Mouse (Mus musculus) layer of hippocampus, adult 6 months (tissue): ENCODE data around the gene Apc2. TPM values are rescaled to one million over a fixed set of nuclear protein-coding genes. Genes with fewer than 3 reads are reported as not detected.

Experiments used
- long read RNA-seq, 2 experiments: library from polyadenylated mRNA; unstranded; transcript quantifications; one replicate each; pipeline ENCODE4 v2.0.0; 2019 to 2020
- microRNA-seq: library from miRNA; unstranded; fragments of <30 nt; microRNA quantifications from one replicate; pipeline ENCODE4 v1.2.0, GENCODE M21; 2020
- polyA plus RNA-seq: library from polyadenylated mRNA; unstranded; fragments of <200 nt; fragmentation: Nextera tagmentation; gene quantifications from 2 replicates; pipeline ENCODE4 v1.2.3, GENCODE M21; 2021

Apc2 gene
- polyA plus RNA-seq = 15.7 and 18.9 TPM in 2 replicates
- long read RNA-seq, experiment 1, full-length matches to known transcripts = 1 of 31 reads
- long read RNA-seq, experiment 1, partial matches to known transcripts = 4 of 31 reads
- long read RNA-seq, experiment 1, other reads (novel, unspliced or antisense) = 26 of 31 reads
- long read RNA-seq, experiment 2, partial matches to known transcripts = 1 of 84 reads
- long read RNA-seq, experiment 2, other reads (novel, unspliced or antisense) = 82 of 84 reads

GRCm38 (mm10) chr10:80295618-80296425 is at the start of gene Apc2:
TSS of gene Apc2 (plus strand) at chr10:80295977.

GRCm38 (mm10) chr10:80248971-80249640 is 46.7 kb upstream of the Apc2 start, which contains the start of gene Ndufs7:
TSS of gene Ndufs7 (plus strand) at chr10:80249121.

GRCm38 (mm10) chr10:80260642-80261584 is 34.9 kb upstream of the Apc2 start, which contains the start of the genes Gamt and Dazap1:
TSS of gene Gamt (minus strand) at chr10:80261012.
TSS of gene Dazap1 (plus strand) at chr10:80261486.

GRCm38 (mm10) chr10:80292251-80293146 is 3.3 kb upstream of the Apc2 start, which contains the start of gene Rps15:
TSS of gene Rps15 (plus strand) at chr10:80292453.

GRCm38 (mm10) chr10:80320340-80320760 is 24.6 kb downstream of the Apc2 start, which contains the start of gene 2310011J03Rik:
TSS of gene 2310011J03Rik (minus strand) at chr10:80320537.

GRCm38 (mm10) chr10:80329273-80330081 is 33.7 kb downstream of the Apc2 start, which contains the start of the genes Pcsk4 and Reep6:
TSS of gene Pcsk4 (minus strand) at chr10:80329498.
TSS of gene Reep6 (plus strand) at chr10:80329953.

GRCm38 (mm10) chr10:80348244-80348781 is 52.5 kb downstream of the Apc2 start, which contains the start of gene Adamtsl5:
TSS of gene Adamtsl5 (minus strand) at chr10:80348412.

GRCm38 (mm10) chr10:80356001-80356682 is 60.4 kb downstream of the Apc2 start, which contains the start of gene Plk5:
TSS of gene Plk5 (plus strand) at chr10:80356459.

Small RNA genes within 50 kb of the gene (microRNA-seq; reads per million reads assigned to microRNA genes)
- 1.7 reads per million for gene Mir6911

Other genes with a start within 250 kb of the Apc2 start
- 945 and 1,045 TPM in 2 replicates for gene Gpx4, start 248.8 kb upstream of the Apc2 start, polyA plus RNA-seq
- gene Sbno2, start 190.4 kb upstream of the Apc2 start, polyA plus RNA-seq = 2.8 and 3.1 TPM in 2 replicates
- gene Stk11, start 180.2 kb upstream of the Apc2 start, polyA plus RNA-seq = 16.5 and 18.4 TPM in 2 replicates
- 943 and 1,004 TPM in 2 replicates for gene Atp5d, start 157.3 kb upstream of the Apc2 start, polyA plus RNA-seq
- gene Cbarp, start 155.1 kb upstream of the Apc2 start, polyA plus RNA-seq = 55.5 and 72.9 TPM in 2 replicates
- 8.3 and 11.7 TPM in 2 replicates for gene Midn, start 147.7 kb upstream of the Apc2 start, polyA plus RNA-seq
- gene Cirbp, start 130.0 kb upstream of the Apc2 start, polyA plus RNA-seq = 162 and 186 TPM in 2 replicates
- gene 1600002K03Rik, start 123.0 kb upstream of the Apc2 start, polyA plus RNA-seq = 10.6 and 11.0 TPM in 2 replicates
- gene Efna2, start 116.5 kb upstream of the Apc2 start, polyA plus RNA-seq = 7.4 and 8.6 TPM in 2 replicates
- 22.1 and 23.6 TPM in 2 replicates for gene Mum1, start 69.5 kb upstream of the Apc2 start, polyA plus RNA-seq
- 865 and 922 TPM in 2 replicates for gene Ndufs7, start 46.9 kb upstream of the Apc2 start, polyA plus RNA-seq
- gene Gamt, start 35.0 kb upstream of the Apc2 start, polyA plus RNA-seq = 51.8 and 54.3 TPM in 2 replicates
- gene Dazap1, start 34.5 kb upstream of the Apc2 start, polyA plus RNA-seq = 3.0 and 3.1 TPM in 2 replicates
- 2,763 and 3,004 TPM in 2 replicates for gene Rps15, start 3.5 kb upstream of the Apc2 start, polyA plus RNA-seq
- 33.2 and 34.9 TPM in 2 replicates for gene 2310011J03Rik, start 24.6 kb downstream of the Apc2 start, polyA plus RNA-seq
- 1.6 and 1.7 TPM in 2 replicates for gene Pcsk4, start 33.5 kb downstream of the Apc2 start, polyA plus RNA-seq
- 7.6 and 9.0 TPM in 2 replicates for gene Reep6, start 34.0 kb downstream of the Apc2 start, polyA plus RNA-seq
- gene Adamtsl5, start 52.4 kb downstream of the Apc2 start, polyA plus RNA-seq = 2.3 and 3.4 TPM in 2 replicates
- 20.6 and 23.4 TPM in 2 replicates for gene Plk5, start 60.5 kb downstream of the Apc2 start, polyA plus RNA-seq
- gene Mex3d, start 91.7 kb downstream of the Apc2 start, polyA plus RNA-seq = 1.4 and 2.5 TPM in 2 replicates
- gene Mbd3, start 103.6 kb downstream of the Apc2 start, polyA plus RNA-seq = 41.8 and 43.3 TPM in 2 replicates
- 1,342 and 1,554 TPM in 2 replicates for gene Uqcr11, start 110.9 kb downstream of the Apc2 start, polyA plus RNA-seq
- gene Tcf3, start 137.7 kb downstream of the Apc2 start, polyA plus RNA-seq = 7.2 and 9.6 TPM in 2 replicates
- gene Onecut3, start 198.9 kb downstream of the Apc2 start, polyA plus RNA-seq = not detected in 2 replicates
- 0.09 and 0.10 TPM in 2 replicates for gene Atp8b3, start 243.1 kb downstream of the Apc2 start, polyA plus RNA-seq